Mouse (Mus musculus): ENCODE results near the gene Carmil1. TPM values are rescaled to one million over a fixed set of nuclear protein-coding genes. Genes with fewer than 3 reads are reported as not detected.

The Carmil1 gene
- polyA plus RNA-seq, 1 experiment from 2014 or later: 37.2 TPM

DNA sequence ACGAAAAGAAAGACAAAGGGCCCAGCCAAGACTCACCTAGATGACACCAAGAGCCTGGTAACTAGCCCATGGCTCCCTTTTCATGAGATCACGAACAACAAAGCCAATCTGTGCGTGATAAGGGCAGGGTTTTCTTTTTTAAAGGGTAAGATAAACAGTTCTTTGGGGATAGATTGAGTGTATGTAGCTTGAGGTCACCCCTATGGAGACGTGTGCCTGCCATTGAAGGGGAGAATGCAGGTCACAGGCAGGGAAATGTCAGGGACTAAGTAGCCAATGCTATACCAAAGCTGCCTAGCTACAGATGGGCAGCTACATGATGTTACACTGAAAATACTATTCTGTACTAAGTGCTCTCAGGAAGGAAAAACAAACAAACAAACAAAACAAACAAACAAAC, 120.6 kb downstream of the Carmil1 start:
- H3K9me3 ChIP-seq: no peaks in the 10 kb centered on the region
- no peak overlapping the region for H3K9ac ChIP-seq
- H3K27ac ChIP-seq: no peak overlapping the region
- H3K27me3 ChIP-seq (replicated peaks): no peaks in the 10 kb centered on the region
- no peaks in the 10 kb centered on the region for H3K36me3 ChIP-seq
- H3K4me2 ChIP-seq: no peak overlapping the region
- H3K4me1 ChIP-seq: no peaks in the 10 kb centered on the region
- WGBS: 58% methylated on average over 4 of the region's 4 CpGs
- peak; percentile 48; the same call in 1 of the 2 replicates for ATAC-seq (ENCODE audit: insufficient read depth, low FRiP score, low read depth)
- H3K4me3 ChIP-seq (replicated peaks): no peak overlapping the region

DNA sequence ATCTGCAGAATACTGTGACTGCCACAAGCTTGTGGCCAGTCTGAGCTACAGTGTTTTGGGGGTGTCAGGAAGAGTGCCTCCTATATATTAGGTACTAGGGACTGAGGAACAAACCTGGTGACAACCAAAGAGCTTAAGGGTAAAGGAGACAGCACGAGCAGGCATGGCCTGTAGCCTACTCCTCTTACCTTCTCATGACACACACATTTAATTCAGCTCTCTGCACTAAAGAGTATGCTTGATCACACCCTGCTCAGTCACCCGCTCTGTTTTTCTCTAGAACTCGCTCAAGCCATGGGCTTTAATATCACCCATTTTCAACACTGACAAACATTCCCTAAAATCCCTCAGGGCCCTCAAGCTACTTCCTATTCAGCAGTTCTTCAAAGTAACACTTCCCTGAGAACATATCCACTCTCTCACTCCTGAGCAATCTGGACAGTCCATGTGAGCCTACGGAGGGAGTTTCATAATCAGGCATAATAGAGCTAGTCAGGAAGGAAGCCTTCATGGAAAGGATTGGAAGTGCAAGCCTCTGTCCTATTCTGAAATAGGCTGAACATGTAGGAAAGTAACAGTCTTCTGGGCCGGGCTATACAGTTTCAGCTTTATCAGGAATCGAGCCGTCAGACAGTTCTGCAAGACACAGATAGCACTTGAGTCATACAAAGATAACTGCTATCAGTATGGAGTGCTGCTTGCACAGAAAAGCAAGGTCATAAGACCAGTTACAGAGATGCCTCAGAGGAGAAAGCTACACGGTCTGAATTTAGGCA, 121.2 kb downstream of the Carmil1 start:
- ATAC-seq (ENCODE audit: insufficient read depth, low FRiP score, low read depth): peak; percentile 95
- no peaks in the 10 kb centered on the region for H3K9me3 ChIP-seq
- 71% methylated on average over 8 of the region's 8 CpGs for WGBS
- no peaks in the 10 kb centered on the region for H3K27me3 ChIP-seq (replicated peaks)
- H3K36me3 ChIP-seq: no peaks in the 10 kb centered on the region
- no peak overlapping the region for H3K27ac ChIP-seq
- H3K4me2 ChIP-seq: no peak overlapping the region
- H3K4me1 ChIP-seq: no peaks in the 10 kb centered on the region
- H3K9ac ChIP-seq: no peak overlapping the region
- H3K4me3 ChIP-seq (replicated peaks): no peak overlapping the region

DNA sequence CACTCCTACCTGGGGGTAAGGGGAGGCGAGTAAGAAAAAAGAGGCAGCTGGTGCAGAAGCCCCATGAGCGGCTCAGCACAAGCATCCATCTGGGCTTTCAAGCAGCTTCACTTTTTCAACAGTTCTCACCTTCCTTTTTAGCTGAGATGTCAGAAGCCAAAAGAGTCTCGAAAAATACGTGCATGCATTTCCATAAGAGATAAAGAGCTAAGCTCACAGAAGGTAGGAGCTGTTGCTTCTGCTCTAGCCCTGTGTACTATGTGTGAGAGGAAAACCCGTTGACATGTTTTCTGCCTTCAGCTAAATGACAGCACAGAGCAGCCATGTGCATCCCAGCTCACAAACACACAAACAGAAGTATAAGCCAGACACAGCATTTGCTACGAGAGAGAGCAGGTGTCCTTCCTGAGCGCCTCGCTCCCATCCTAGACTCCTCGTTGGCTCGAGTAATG, 123.0 kb downstream of the Carmil1 start:
- Histone ChIP-seq H3K4me2 (no peak overlapping the region), H3K4me1 (no peaks in the 10 kb centered on the region), H3K9me3 (no peaks in the 10 kb centered on the region), H3K27ac (no peak overlapping the region), H3K4me3 (replicated peaks) (no peak overlapping the region), H3K9ac (no peak overlapping the region), H3K27me3 (replicated peaks) (no peaks in the 10 kb centered on the region), H3K36me3 (no peaks in the 10 kb centered on the region)
- 89% methylated on average over 10 of the region's 10 CpGs for WGBS
- ATAC-seq (ENCODE audit: insufficient read depth, low FRiP score, low read depth): no peak

DNA sequence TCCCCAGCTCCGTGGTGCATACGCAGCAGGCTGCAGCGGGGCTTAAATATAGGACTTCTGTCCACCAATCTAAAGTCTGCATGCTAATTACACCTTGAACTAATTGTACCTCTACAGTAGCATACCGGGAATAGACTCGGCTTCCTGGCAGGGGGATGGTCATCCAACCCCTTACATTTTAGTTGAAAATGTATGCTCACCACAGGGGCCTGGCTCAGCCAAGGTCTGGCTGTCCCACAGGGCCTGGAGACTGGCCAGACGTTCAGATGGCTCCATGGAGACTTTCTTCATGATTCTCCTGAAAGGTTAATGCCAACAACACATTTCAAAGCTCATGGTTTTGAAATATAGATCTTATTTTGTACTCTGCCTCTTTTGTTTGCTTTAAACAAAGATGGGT, 125.4 kb downstream of the Carmil1 start:
- H3K27ac ChIP-seq: no peak overlapping the region
- no peak for ATAC-seq (ENCODE audit: insufficient read depth, low FRiP score, low read depth)
- WGBS: 52% methylated on average over 6 of the region's 6 CpGs

DNA sequence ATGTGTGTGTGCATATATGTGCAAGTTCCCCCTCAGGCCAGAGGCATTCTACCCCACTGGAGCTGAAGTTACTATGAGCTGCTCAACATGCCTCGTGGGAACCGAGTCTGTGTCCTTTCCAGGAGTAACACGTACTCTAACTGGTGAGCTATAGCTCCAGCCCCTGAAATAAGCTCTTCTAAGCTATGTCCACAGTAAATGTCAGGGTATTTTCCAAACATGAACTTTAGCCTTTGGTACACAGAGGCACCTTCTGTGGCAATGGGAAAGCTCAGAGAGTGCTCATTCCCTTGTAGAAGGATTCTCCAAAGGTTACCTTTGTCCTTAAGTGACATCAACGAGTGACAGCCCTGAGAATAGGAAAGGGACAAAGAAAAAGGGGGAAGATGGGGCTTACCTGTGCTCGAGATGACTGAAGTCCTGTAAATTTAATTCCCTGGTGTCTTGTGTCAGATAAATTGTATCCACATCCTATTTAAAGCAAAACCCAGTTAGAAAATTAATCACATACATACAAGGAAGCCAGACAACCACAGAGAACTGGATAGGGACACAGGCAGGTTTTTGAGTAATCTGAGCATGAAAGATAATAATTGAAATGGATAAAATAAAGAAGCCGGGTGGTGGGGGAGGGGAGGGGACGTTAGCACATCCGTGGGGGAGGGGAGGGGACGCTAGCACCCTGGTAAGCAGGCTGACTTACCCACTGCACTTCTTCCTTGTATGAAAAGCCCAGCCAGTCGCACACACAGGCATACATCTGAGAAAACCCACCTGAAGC, 126.1 kb downstream of the Carmil1 start:
- Histone ChIP-seq H3K9ac (no peak overlapping the region), H3K4me2 (no peak overlapping the region)
- ATAC-seq (ENCODE audit: insufficient read depth, low FRiP score, low read depth): 0 out of 2 replicates have a peak, but pooled peaks have one; percentile 39

More for the DNA sequence above, 125.4 kb downstream of the Carmil1 start:
- H3K4me1 ChIP-seq: no peaks in the 10 kb centered on the region
- no peak overlapping the region for H3K4me3 ChIP-seq (replicated peaks)
- H3K4me2 ChIP-seq: no peak overlapping the region
- H3K27me3 ChIP-seq (replicated peaks): no peaks in the 10 kb centered on the region
- no peaks in the 10 kb centered on the region for H3K36me3 ChIP-seq
- H3K9me3 ChIP-seq: no peaks in the 10 kb centered on the region
- no peak overlapping the region for H3K9ac ChIP-seq

DNA sequence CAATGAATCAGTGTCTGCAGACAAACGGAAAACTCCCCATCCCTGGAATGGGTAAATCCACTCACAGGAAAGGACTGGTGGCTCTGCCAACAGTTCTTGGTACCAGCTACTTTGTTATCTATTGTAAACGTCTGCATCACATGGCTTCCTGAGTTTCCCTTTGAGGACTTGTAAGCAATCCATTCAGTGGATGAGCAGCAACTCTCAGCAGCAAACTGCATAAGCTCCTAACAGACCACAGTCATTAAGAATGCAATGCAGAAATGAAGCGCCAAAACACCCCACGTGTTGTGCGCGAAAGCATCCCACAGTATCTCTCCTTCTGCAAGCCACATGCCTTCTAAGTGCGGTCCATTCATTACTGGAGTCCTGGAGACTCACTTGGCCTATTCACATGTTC, 128.0 kb downstream of the Carmil1 start:
- Histone ChIP-seq H3K27me3 (replicated peaks) (no peaks in the 10 kb centered on the region), H3K9me3 (no peaks in the 10 kb centered on the region), H3K36me3 (no peaks in the 10 kb centered on the region), H3K27ac (no peak overlapping the region), H3K4me2 (no peak overlapping the region), H3K4me3 (replicated peaks) (no peak overlapping the region), H3K9ac (no peak overlapping the region), H3K4me1 (no peaks in the 10 kb centered on the region)
- WGBS: 69% methylated on average over 7 of the region's 7 CpGs
- no peak for ATAC-seq (ENCODE audit: insufficient read depth, low FRiP score, low read depth)

More for the DNA sequence above, 126.1 kb downstream of the Carmil1 start:
- Histone ChIP-seq H3K27me3 (replicated peaks) (no peaks in the 10 kb centered on the region), H3K9me3 (no peaks in the 10 kb centered on the region), H3K4me3 (replicated peaks) (no peak overlapping the region), H3K27ac (no peak overlapping the region), H3K4me1 (no peaks in the 10 kb centered on the region), H3K36me3 (no peaks in the 10 kb centered on the region)
- WGBS: 41% methylated on average over 10 of the region's 10 CpGs

DNA sequence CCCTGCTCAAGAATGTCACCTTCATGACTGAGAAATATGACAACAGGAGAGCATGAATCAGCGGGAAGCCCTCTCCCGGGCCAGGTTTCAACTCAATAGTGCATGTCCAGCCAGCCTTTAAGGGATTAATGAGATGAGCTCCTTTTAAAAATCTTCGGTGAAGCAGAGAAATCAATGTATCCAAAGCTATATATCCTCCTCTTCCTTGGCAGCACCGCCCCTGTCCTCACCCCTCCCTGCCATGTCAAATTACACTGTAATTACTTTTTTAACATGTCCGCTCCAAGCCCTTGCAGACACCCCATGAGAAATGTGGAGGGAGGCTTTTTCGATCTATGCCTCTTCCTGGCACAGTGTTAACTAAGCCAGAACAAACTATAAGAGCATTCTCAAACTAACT, 129.3 kb downstream of the Carmil1 start:
- WGBS: 75% methylated on average over 6 of the region's 6 CpGs
- Histone ChIP-seq H3K4me2 (no peak overlapping the region), H3K9me3 (no peaks in the 10 kb centered on the region), H3K4me3 (replicated peaks) (no peak overlapping the region), H3K27ac (no peak overlapping the region), H3K36me3 (no peaks in the 10 kb centered on the region), H3K9ac (no peak overlapping the region), H3K4me1 (no peaks in the 10 kb centered on the region), H3K27me3 (replicated peaks) (no peaks in the 10 kb centered on the region)
- ATAC-seq (ENCODE audit: insufficient read depth, low FRiP score, low read depth): no peak

DNA sequence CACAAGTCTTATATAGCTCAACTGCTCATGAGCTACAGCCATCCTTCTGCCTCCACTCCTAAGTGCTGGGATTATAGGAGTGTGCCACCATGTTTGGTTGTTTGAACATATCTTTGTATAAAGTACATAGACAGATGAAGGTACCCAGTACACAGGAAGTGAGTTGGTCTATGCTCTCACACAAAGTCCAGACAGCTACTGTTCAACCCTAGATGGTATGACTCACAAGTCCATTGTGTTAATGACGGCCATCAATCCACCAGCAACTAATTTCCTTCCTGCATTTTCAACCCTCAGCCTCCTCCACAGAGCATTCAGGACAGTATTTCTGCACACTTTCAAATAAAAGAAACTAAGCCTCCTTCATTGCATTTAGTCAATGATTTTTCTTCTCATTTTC, 132.0 kb downstream of the Carmil1 start:
- H3K27me3 ChIP-seq (replicated peaks): no peaks in the 10 kb centered on the region
- ATAC-seq (ENCODE audit: insufficient read depth, low FRiP score, low read depth): no peak
- no peaks in the 10 kb centered on the region for H3K36me3 ChIP-seq

DNA sequence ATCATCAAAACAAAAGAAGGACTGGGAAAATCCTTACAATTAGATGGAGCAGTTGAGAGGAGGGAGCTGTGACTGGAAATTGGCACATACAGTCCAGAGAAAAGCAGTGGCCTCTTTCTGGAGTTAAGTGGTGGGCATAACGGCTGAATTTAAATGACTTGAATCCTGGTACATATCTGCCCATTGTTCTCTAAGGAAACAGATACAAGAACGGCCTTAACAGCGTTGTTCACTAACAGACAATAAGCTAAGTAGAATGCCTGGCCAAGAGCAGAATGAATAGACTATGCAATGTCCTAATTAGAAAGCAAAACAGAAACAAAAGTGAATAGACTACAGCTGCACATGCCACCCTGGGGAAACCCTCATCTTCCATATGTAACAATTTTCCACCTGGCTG, 133.6 kb downstream of the Carmil1 start:
- Histone ChIP-seq H3K4me3 (replicated peaks) (no peak overlapping the region), H3K9me3 (no peaks in the 10 kb centered on the region), H3K27ac (no peak overlapping the region), H3K4me2 (no peak overlapping the region), H3K36me3 (no peaks in the 10 kb centered on the region), H3K9ac (no peak overlapping the region), H3K27me3 (replicated peaks) (no peaks in the 10 kb centered on the region), H3K4me1 (no peaks in the 10 kb centered on the region)
- WGBS: 79% methylated on average over 3 of the region's 3 CpGs
- ATAC-seq (ENCODE audit: insufficient read depth, low FRiP score, low read depth): no peak

More for the DNA sequence above, 132.0 kb downstream of the Carmil1 start:
- Histone ChIP-seq H3K4me2 (no peak overlapping the region), H3K4me3 (replicated peaks) (no peak overlapping the region), H3K9ac (no peak overlapping the region), H3K27ac (no peak overlapping the region), H3K9me3 (no peaks in the 10 kb centered on the region), H3K4me1 (no peaks in the 10 kb centered on the region)
- 91% methylated on average over 1 of the region's 1 CpGs for WGBS

DNA sequence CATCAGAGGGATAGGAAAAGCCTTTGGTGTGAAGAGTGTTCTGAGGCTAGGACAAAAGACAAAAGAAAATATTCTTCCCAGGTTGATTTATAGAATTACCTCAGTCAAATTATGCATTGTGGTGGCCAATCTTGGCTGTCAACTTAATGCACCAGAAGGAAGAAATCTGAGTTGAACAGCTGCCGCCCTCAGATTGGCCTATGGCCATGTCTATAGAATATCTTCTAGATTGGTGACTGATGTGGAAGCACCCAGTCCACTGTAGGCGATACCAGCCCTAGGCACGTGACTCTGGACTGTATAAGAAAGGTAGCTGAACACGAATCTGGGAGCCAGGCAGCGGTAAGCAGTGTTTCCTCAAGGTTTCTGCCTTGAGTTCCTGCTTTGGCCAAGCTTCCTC, 134.1 kb downstream of the Carmil1 start:
- Histone ChIP-seq H3K9me3 (no peaks in the 10 kb centered on the region), H3K27ac (no peak overlapping the region), H3K4me2 (no peak overlapping the region), H3K4me3 (replicated peaks) (no peak overlapping the region), H3K27me3 (replicated peaks) (no peaks in the 10 kb centered on the region), H3K9ac (no peak overlapping the region), H3K4me1 (no peaks in the 10 kb centered on the region), H3K36me3 (no peaks in the 10 kb centered on the region)
- no peak for ATAC-seq (ENCODE audit: insufficient read depth, low FRiP score, low read depth)
- 92% methylated on average over 5 of the region's 5 CpGs for WGBS

DNA sequence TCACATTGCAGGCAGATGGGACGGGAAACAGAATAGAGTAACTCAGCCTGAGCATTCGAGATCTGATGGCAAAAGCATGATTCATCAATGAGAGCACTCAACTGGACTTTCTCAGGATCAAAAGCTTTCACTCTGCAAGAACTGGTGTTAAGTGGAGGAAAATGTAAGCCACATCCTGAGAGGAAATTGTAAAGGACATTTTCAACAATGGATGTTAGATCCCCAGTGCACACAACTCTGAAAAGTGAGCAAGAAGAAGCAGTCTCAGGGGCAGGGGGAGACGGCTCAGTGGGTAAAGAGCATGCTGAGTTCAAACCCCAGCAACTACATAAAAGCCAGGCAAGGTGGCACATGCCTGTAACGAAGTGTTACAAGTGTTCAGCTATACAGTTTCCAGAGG, 135.7 kb downstream of the Carmil1 start:
- Histone ChIP-seq H3K36me3 (no peaks in the 10 kb centered on the region), H3K4me2 (no peak overlapping the region), H3K4me3 (replicated peaks) (no peak overlapping the region), H3K9me3 (no peaks in the 10 kb centered on the region), H3K9ac (no peak overlapping the region), H3K27me3 (replicated peaks) (no peaks in the 10 kb centered on the region), H3K4me1 (no peaks in the 10 kb centered on the region), H3K27ac (no peak overlapping the region)
- no peak for ATAC-seq (ENCODE audit: insufficient read depth, low FRiP score, low read depth)
- 64% methylated on average over 4 of the region's 4 CpGs for WGBS

DNA sequence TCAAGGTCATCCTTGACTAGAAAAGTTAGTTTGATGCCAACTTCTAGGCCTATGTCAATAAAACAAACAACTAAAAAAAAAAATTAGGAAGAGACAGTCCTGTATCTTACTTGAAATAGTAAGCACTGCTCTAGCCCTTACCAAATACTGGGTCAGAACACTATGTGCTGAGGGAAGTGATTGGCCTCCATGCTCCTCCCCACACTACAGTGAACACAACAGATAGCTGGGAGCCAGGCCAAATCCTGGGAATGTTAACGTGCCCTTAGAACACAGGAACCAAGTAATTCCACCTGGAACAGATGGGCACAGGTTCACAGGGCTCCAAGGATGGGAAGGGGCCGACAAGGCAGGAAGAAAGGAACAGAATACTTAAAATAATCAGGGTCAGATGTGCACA, 136.5 kb downstream of the Carmil1 start:
- Histone ChIP-seq H3K4me2 (no peak overlapping the region), H3K4me3 (replicated peaks) (no peak overlapping the region), H3K27me3 (replicated peaks) (no peaks in the 10 kb centered on the region), H3K9ac (no peak overlapping the region), H3K36me3 (no peaks in the 10 kb centered on the region), H3K4me1 (no peaks in the 10 kb centered on the region), H3K27ac (no peak overlapping the region), H3K9me3 (no peaks in the 10 kb centered on the region)
- WGBS: 32% methylated on average over 2 of the region's 2 CpGs
- ATAC-seq (ENCODE audit: insufficient read depth, low FRiP score, low read depth): no peak
